Mouse (Mus musculus) 3T3-L1 (cell line): ENCODE data around the gene Srsf3.
"Not testable (repeated sequence)": the region's sequence is repeated elsewhere in the genome, so short reads cannot be mapped to it uniquely, and the experiment has no call there.

Source experiments
- DNase-seq: peaks from one replicate; pipeline ENCODE4 v3.0.0-alpha.2; 2015; ENCODE audit warnings: low read depth, low spot score

The Srsf3 gene

DNA sequence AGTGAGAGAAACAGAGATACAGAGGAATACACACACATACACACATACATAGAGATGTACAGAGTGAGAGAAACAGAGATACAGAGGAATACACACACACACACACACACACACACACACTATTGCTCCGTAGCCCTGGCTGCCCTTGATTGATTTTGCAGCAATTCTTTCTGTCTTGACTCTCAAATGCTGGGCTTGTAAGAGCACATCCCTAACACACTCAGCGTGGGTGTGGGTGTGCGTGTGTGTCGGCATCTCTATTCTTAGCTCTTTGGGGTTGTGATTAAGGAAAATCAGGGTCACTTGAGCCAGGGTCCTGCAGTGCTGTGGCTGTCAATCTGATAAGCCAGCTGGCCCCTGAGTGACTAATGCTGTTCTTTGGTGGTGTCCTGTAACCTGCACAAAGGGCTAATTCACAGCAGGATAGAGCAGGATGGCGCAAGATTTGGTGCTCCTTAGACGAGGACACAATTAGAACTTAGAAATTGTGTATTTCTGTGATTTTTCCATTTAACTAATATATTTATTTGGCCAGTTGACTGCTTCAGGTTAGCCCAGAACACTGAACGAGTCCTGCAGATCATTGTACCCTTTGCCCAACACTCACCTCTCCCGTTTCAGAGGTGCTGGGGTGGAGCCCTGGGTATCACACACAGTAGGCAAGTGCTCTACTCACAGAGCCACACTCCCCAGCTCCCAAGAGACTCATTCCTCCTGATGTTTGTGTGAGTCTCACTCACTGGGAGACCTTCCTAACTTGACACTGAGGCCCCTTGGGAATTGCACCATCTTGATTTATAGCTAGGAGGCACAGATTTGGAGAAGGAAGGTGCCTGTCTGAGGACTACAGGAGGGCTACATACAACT, 30.9 kb downstream of the Srsf3 start:
- DNase-seq, result peak; percentile 74

DNA sequence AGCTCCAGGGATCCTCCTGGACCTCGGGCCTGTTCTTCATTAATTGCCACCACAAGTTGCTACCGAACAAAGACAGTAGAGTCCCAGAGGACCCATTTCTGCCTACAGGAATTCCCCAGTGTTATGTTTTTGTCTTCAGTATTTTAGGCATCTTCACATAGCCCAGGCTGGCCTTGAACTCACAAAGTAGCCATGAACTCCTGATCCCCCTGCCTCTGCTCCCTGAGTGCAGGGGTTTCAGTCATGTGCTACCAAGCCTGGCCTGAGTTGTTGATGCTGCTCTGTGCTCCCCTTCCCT, 31.5 kb downstream of the Srsf3 start:
- no peak for DNase-seq

DNA sequence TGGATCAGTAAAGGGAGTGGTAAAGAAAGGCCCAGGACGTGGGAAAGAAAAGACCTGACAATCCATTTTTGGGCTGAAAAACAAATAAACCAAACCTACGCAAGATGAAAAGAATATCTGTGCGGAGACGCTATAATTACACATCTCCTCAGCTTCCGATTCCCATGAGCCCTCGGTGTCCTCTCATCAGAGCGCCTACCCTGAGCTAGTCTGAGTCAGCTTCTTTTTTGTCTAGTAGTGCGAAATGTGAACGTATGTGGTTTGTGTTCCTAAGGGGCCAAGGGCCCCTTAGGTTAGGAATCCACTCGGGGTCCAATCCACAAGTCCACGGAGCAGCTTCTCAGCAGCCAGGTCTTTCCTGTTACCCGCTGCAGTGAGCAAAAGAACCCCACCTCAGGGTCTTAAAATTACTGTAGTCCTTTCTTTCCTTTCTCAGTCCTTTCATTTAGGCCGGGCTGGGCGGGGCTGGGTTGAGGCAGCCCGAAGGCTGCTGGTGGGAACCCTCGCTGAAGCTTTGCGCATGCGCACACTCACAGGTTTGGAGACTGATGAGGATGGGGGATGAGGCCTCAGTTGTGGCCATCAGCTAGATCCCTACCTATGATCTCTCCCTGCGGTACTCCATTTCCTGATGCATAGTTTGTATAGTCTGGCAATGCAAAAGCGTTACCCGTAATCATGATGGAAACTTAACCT, 33.0 kb downstream of the Srsf3 start:
- DNase-seq, result no peak

DNA sequence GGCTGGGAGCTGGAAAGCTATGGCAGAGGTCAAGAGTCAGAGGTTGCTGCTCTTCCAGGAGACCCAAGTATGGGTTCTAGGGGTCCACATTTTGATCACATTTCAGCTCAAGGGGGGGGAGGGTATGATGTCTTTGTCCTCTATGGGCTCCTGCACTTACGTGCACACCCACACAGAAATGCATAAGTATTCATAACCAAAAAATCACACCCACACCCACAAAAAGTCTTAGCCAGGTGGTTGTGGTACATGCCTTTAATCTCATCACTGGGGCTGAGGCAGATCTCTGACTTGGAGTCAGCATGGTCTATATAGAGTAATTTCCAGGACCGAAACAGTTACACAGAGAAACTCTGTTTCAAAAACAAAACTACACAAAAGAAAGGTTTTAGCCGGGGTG, 33.5 kb downstream of the Srsf3 start:
- DNase-seq, result no peak

DNA sequence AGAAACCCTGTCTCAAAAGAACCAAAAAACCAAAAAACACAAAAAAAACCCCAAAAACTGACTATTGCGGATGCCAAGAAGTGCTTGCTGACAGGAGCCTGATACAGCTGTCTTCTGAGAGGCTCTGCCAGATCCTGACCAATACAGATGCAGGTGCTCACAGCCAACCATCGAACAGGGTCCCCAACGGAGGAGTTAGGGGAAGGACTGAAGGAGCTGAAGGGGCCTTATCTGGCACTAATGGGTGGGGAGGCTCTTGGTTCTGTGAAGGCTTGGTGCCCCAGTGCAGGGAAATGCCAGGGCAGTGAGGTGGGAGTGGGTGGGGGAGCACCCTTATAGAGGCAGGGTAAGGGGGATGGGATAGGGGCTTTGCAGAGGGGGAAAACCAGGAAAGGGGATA, 35.0 kb downstream of the Srsf3 start:
- DNase-seq, result not testable (repeated sequence)

DNA sequence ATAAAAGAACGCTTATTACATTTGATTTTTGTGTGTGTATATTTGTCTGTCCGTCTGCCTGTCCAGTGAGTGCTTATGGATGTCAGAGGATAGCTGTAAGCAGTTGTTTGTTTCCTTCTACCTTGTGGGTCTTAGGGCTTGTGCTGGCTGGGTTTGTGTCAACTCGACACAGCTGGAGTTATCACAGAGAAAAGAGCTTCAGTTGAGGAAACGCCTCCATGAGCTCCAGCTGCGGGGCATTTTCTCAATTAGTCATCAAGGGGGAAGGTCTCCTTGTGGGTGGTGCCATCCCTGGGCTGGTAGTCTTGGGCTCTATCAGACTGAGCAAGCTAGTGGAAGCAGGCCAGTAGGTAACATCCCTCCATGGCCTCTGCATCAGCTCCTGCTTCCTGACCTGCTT, 35.4 kb downstream of the Srsf3 start:
- peak; percentile 64 for DNase-seq

DNA sequence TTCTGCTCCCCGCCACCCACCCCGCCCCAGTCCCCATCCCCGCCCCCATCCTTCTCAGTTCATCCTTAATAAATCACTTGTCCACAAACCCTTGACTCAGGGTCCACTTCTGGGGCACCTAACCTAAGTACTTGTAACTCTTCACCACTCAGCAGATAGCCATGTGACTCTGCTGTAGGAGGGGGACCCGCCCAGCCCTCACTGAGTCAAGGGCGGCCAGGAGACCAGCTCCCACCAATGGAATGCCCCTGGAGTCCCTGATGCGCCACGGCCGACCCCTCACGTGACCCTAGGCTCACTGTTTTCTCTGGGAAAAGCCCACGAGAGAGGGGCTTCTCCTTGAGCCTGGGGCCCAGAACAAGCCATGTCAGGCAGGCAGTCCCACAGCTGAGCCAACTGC, 36.6 kb downstream of the Srsf3 start:
- no peak for DNase-seq

DNA sequence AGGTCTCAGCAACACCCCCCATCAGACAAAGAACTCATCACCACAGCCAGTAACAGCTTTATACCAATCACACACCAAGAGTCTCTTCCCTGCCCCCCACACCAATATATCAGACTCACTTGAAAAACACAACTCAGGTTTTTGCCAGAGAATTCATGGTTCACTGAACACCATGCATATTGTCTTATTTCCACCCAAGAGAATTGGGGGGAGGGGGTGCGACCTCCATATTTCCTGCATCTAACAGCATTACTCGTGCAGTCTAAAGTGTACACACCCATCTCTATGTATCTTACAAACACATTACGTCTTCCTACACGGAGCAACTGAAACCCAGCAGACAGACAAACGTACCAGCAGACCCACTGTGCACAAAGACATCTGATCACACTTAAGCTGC, 39.4 kb downstream of the Srsf3 start:
- DNase-seq, result no peak

DNA sequence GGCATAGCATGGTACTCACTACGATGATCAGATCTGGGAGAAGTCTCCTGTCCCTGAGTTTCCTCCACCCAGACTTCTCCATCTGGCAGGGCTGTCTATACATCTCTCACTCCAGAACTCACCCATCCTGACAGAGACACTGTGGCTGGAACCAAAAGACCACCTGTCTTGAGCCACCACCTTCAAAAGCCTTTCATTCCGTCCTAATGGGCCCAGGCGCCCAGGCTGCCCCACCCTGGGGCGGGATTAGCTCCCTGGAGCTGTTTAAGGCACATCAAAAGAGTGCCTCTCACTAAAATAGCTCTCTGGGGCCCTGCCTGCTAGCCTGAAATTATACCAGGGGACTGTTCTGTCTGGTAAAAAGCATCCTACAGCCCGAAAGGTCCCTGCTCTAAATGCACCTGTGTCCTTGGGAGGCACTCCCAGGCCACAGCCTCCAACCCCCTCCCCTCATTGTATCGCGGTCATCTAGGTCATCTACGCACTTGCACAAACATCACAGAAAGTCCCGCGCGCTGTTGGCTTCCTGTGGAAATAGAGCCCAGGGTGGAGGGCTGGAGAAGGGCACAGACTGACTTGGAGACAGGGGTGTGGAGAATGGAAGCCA, 40.4 kb downstream of the Srsf3 start:
- DNase-seq, result no peak

DNA sequence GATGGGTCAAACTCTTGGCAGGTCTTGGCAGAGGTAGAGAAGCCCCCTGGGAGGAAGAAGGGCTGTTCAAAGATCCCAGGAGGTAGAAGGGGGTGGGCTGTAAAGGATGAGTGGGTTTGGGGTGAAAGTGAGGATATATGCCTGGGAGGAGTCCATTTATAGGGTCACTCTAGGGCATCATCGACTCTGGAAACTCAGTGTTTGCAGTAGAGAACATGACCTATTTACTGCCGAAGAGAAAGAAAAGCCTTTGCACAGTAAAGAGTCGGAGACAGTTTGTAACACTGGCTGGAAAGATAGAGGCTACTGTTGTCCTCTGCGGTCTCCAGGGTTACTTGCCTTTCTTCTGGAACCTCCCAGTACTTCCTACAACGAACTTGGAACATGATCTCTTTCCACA, 40.9 kb downstream of the Srsf3 start:
- no peak for DNase-seq

DNA sequence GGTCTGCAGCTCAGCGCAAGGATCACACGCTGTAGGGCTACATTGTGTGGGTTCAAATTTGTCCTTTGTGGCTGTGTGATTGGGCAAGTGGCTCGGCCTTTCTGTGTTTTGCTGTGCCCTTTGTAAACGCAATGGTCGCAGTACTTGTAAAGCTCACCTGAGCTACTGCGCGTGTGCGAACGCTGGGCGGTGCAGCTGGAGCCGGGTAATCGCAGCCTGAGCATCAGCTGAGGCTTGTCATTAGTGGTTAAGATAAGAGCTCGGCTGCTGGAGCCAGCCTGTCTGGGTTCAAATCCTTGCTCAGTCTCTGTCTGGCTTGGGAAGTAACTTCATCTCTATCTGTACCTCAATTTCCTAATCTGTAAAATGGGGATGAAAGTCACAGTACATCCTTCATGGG, 41.7 kb downstream of the Srsf3 start:
- no peak for DNase-seq

DNA sequence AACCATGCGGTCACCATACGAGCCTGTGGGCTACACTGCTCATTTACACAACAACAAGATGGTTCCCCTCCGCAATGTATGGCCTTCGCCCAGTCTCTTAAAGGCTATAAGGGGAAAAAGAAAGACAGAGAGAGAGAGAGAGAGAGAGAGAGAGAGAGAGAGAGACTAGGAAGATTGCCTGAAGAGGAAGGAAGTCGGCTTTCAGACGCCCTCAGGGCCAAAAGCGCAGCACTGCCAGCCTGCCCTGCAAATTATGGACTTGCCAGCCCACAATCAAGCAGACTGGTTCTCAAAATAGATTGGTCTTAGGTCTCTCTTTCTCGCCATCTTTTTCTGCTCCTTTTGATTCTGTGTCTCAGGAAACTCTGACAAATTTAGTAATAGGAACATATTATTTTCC, 43.8 kb downstream of the Srsf3 start:
- DNase-seq, result no peak

DNA sequence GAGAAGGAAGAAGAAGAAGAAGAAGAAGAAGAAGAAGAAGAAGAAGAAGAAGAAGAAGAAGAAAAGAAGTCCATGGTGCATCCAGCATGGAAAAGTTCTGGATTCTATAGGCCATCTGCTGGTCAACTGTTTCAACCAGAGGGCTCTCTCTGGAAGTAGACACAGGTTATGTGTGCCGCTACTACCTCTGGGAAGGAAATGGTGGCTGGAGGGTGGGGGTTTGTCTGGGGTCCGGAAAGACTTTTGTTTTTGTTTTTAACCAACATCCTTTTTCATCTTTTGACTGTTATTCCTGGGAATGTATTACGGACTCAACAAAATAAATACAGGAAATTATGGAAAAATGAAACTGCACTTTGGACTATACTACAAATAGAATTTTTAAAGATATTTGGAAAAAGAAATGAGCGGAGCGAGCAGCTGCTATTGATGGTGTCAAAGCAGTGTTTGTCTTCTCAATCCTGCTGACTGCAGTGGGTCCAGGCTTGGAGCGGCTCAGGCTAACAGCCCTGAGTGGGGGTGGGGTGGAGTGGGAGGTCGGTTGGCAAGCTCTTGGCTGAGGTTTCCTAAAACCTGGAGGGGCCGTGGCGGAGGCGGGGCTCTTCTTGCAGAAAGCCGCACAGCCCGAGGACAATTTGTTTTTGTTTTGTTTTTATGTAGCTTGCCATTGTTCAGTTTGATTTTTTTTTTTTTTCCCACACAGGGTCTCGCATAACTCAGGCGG, 45.5 kb downstream of the Srsf3 start:
- peak; percentile 79 for DNase-seq

DNA sequence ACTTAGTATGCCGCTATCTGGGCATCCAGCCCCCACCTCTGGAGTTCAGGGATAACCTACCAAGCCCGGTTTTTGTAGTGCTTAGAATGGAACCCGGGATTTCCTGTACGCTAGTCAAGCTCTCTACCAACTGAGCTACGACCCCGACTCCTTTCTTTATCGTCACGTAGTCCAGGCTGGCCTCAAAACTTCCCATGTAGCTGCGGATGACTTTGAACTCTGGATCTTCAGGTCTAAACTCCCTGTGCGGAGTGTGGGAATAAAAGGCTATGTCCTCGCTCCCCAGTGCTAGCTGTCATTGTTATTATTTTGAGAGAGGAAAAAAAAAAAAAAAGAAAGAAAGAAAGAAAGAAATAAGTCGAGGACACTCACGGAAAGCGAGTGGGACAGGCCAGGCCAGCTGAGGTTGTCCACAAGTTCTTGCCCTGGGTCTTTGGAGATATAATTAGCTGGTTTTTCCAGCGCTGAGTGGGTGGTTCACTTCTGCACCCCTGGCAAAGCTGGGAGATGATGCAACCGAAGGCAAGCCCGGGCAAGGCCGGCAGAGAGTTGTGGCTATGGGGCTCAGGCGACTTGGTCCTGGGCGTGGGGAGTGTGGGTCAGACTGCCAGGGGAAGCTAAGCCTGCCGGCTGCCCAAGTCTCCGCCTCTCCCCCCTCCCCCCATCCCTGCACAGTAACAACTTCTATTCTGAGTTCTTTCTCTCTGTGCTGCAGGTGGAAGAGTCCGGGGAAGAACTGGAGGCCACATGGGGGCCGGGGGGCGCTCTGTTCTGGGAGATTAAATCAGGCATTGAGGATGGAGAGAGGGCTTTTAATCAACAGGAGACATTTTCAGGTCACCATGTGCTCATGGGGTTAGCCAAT, 46.3 kb downstream of the Srsf3 start:
- DNase-seq, result peak; percentile 98

DNA sequence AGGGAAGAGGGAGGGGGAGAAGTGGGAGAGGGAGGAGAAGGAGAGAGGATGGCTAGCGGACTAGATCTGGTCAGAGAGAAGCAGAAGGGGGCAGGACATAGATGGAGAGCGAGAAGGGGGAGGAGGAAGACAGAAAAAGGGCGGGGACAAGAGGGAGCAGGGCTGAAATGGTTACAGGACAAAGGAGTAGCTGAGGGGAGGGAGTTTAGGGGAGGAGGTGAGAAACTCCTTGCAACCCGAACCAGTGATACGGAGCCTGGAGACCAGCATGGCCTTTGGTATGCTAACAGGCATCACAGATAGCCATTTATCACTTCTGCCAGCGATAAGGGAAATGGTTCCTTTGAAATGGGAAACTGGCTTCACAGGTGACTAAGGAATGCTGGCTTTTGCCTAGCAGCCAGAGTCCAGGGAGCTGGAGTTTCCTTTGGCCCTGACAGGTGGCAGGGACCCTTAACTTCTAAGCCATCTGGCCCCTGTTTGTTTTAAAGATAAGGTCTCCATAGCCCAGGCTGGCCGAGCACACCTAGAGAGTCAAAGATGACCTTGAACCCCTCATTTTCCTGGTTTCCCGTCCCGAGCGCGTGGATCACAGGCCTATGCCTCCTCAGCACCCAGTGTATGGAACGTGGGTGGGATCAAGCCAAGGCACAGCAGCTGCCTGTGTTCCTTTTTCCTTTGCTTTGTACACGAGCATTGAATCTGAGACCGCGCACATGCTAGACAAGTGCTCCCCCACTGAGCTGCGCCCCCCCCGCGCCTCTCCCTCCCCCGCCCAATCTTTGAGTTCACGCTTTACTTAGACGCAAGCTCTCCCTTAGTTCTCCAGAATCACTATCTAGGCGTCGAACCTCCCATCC, 48.6 kb downstream of the Srsf3 start:
- no peak for DNase-seq

DNA sequence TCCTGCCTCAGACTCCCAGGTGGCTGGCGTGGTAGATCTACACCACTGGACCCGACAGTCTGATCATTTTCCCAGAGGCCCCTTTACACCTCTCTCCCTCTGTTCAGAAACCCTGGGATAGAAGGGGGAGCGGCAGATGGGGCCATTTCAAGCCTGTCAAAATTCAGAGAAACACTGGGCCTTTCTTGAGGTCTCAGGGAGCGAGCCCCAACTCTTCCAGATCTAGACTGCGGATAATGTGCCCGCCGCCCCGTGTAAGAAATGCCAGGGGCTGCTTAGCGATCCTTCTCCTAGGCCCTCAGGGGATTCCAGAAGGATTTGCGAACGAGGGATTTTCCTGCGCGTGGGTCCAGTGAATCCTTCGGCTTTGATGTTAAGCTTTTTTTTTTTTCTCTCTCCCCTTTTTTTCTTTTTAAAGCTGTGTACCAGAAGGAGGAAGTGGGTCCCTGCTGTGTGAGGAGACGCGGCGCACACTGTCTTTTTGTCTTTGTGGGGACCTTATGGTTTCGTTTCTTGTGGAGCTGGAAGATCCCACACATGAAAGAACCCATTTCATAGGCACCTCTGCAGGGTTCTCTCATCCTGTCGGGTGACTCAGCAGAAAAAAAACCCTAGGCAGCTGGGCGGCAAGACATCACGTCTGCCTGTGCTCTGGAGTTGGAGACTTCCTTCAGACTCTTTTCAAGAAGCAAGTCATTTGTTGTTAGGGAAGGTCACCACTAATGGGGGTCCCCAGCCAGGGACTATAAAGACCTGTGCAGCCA, 49.4 kb downstream of the Srsf3 start:
- DNase-seq, result peak; percentile 55

DNA sequence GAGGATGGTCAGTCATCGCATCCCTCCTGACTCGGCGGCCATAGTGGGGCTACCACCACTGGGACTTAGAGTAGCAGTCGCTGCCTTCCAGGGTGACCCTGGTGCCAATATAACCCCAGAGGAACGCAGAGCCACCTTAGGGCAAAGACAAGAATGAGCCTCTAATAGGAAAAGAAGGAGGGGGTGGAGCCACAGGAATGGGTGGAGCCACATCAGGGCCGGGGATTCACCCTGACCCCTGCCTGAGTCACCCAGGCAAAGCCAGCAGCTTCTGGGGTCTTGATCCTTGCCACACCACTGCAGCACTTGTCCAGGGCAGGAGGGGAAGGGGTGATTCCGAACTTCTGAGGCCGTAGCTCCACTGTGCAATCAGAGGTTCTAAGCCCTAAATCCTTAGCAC, 51.2 kb downstream of the Srsf3 start:
- DNase-seq, result no peak

DNA sequence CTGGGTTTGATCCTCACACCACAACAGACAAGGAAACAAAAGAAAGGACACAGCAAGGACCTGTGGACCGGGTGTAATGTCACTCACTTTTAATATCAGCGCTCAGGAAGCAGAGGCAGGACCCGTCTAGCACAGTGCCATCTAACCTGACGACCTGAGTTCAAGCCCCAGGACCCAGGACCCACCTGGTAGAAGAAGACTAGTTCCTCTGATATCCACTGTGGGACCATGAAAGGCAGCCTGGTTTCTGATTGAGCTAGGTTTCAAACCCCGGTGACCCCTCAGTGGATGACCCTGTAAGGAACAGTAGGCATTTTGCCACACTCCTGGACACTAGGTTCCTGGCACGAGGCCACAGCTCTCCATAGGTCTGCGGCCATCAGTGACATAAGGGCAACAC, 52.2 kb downstream of the Srsf3 start:
- no peak for DNase-seq

DNA sequence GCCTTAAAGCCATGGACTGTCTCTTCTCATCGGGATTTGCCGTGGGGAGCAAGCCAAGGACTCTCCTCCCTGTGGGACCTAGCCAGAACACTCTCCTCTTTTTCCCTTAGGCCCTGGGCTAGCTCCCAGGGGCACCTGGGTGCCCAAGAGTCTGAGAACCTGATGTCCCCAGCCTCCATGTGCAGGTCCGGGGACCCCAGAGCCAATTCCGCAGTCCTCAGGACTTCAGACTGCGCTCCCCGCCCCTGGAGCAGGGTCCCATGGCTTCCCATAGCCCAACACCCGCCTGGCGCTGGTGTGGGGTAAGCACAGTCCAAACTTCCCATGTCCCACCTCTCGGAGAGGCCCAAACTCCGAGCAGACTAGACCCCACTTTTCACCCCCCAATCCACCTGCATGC, 52.8 kb downstream of the Srsf3 start:
- no peak for DNase-seq

DNA sequence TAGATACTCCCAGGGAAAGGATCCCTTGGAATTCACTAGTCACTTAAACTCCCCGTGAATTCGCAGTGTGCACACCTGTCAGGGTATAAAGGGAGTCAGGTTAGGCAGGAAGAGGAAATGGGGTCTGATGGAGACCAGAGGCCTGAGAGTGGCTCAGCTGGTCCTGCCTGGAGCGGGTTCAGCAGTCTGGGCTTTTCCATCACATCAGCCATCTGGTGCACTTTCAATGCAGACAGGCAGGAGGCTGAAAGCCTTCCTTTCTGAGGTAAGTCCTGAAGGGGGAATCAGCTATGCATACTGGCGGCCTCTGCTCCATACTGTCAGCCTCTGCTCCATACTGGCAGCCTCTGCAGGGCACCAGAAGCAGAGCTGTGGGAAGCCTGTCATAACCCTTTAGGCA, 54.5 kb downstream of the Srsf3 start:
- no peak for DNase-seq
